Mouse (Mus musculus): ENCODE data around the gene Tcte2.
A peak's percentile ranks its signal among the peaks of the same experiment; 100 is the strongest.

Gene Tcte2

DNA sequence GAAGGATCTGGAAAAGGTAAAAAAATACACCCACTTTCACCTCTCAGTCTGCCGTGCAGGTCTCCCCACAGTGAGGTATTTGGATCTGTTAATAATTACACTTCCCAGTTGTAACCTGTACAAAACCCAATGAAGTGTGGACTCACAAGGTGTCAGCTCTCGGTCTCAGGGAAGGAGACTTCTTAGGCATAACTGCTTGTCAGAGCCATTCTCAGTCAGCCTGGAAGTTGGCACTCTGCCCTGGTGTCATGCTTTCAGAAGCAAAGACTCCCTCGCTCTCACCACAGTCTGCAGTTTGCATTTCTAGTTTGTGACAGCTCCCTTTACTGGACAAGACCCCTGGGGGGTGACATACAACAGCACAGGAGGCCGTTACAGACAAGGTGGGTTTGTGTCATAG is 16.8 kb downstream of the Tcte2 start:
- DNase-seq, result peak; percentile 93

DNA sequence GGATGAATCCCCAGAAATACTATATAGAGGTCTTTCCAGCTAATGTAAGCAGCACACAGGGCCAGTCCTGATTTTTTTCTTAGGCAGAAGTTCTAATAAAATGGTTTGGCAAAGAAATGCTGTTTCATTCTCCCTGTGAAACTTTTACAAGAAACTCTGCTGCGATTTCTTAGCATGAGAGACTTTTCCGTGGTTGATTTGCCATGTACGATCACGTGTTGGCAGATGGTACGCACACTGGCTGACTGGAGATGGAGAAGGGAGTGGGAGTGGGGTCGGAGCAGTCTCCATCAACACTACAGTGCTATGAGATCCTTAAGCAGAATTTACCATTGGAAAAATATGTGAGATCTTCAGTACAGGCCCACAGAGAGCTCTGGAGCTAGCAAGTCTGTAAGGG is 17.4 kb downstream of the Tcte2 start:
- no peak for DNase-seq

DNA sequence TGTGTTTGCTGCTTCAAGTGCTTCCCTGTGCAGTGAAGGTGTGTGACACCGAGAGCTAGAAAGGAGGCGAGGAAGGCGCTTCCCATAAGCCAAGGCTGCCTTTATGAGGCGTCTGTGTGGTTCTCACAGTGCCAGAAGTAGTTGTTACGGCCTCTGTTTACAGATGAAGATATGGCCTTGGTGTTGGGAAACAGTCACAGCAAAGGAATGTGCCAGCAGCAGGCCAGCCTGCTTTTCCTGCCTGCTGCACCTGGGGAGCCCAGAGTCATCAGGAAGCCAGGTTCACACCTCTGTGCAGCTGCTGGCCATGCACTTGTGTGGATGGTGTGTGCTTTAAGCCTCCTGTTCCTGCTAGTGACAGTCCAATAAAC is 17.9 kb downstream of the Tcte2 start:
- DNase-seq, result peak; percentile 55

DNA sequence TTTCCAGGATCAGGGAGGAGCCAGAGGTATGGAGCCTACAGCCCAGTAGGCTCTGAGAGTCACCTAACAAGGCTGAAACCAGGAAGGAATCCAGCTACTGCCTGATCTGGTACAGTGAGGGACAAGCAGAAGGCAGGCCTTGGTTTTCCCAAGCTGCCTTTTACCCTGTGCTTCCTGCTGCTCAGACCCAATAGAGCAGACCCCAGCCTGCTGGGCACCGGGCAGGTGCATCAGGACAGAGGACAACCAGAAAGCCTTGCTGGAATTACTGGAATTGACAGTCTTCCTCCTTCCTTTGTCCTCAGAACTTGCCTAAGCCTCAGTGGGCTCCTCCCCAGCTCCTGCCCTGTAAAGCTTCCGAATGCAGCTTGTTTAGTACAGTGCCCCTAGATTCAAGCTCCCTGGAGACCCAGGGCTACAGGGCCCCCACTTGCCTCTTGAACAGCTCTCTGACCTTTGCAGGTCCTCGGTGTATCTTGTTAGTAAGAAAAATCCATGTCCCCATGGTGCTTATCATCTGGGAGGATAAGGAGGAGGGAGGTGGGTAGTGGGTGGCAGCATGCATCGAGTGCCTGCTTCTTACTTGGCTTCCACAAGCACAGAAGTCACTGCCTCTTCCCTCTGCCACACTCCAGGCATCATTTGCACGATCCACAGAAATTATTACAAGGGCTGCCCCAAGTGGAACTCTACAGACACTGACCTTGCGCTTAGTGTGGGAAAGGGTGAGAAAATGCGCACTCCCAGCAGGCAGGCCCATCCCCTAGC is 18.5 kb downstream of the Tcte2 start:
- no peak for DNase-seq

DNA sequence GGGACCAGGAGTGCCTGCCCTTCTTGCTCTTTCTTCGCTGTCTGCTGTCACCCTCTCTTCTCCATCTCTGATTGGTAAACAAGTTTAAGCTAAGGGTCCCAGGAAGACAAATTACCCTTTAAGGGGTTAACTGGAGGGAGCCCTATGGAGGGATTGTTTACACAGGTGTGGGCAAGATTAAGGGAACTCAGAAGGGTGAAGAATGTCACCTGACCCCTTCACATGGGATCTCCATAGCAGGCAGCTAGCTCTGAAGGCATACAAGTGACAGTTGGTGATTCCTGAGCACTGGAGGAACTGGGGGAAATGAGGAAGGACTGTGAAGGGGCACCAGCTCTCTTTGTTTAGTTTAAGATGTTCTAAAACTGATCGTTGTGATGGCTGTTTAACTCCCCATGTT is 19.3 kb downstream of the Tcte2 start:
- DNase-seq, result no peak

DNA sequence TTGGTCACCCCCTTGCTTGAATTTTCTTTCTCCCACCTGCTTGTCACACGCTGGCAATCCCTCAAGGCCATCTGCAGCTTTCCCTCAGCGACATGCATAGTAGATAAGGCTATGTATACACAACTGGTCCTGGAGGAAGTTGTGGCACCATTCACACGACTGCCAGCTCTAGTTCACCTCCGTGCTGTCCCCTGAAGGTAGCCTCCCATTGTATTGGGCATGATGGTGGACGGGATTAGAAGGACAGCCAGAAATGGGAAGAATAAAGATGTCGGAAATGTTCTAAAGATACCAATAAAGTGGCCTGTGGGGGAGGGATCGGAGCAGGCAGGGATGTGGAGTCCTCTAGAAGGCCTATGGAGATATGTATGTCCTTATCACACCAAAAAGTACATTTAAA is 20.0 kb downstream of the Tcte2 start:
- DNase-seq, result no peak

DNA sequence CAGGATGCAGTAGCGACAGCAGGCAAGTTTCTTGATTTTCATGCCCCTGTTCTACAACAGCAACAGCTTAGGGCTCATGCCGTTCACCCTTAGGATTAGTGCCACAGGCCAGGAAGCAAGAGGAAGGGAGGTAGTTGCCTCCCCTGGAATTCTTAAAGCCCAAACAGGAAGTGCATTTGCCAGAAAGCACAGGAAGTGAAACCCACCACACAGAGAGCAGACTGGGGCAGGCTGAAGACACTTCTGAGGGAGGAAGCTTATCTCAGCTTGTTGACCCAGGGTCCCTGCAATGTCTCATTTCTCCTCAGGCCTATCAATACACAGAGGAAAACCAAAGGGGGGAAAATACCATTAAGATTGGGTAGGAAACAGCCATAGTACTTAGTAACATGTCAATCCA is 20.8 kb downstream of the Tcte2 start:
- DNase-seq, result no peak

DNA sequence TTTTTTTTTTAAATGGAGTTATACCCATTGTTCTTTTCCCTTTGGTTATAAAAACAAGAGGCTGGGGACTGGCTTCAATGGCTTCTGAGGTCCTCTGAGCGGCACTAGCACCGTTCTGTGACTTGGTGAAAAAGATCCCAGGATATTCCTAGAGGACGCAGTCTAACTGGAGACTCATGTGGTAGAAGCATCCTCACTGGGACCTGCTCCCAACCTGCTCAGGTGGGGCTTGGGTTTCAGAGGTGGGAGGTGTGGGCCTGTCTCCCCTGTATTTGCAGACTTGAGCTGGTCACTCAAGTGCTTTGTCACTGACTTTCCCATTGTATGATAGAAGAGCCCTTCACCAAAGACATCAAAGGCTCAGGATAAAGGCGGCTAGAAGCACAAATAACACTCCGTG is 21.6 kb downstream of the Tcte2 start:
- no peak for DNase-seq

DNA sequence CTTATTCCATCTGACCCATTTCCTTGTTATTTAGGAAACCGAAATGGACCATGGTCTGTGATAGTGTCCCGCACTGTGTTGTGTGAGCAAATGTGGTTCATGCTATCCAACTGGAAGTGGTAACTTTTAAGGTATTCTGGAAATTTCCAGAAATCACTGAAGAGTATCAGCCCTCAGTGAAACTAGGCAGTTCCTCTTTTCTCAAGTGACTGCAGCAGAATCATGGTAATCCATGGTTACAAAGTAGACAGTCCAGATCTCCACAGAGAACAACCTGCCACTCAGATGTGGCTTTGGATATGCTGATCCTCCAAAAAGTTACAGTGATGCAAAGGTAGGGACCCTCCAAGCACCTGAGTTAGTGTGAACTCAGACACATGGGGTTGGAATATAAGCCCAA is 22.7 kb downstream of the Tcte2 start:
- no peak for DNase-seq

DNA sequence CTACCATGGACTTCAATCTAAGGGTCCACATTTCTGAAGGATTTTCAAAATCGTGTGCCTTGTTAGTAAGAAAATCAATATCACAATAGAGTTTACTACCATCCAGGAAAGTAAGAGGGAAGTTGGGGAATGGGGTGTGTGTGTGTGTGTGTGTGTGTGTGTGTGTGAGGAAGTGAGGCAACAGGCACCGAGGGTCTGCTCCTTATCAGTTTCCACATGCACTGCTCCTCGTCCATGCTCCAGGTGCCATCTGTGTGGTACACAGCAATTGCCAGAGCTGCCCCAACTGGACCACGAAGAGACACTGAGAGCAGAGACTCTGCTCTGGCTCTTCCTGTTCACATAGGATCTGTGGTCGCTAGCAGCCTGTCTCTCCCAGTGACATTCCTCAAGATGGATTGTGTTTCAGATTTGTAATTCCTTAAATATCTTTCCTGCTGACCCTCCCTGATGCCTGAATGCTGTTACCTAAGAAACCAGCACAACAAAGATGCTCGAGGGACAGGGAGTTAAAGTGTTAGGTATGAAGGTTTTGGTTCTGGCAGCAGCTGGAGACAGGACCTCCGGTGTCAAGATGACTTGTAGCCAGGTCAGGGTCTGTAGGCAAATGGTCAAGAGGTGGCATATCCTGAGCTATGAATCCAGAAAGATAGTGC is 23.4 kb downstream of the Tcte2 start:
- no peak for DNase-seq

DNA sequence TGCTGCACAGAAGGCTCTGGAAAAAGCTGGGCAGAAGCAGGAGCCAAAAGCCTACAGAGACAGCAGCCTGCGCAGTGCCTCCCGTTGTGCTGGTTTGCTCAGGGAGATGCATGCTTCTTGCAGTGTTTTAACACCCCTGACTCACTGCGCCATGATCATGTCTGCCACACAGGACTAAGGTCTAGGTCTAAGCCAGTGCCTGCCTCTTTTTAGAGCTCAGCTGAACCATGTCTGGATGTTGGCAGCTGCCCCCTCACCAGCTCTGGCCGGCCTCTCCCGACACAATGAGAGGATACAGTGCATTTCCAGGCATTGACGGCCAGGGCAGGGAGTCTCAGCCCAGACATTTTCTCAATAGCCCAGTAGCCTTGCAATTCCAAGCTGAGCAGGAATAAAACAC is 24.3 kb downstream of the Tcte2 start:
- DNase-seq, result peak; percentile 33

DNA sequence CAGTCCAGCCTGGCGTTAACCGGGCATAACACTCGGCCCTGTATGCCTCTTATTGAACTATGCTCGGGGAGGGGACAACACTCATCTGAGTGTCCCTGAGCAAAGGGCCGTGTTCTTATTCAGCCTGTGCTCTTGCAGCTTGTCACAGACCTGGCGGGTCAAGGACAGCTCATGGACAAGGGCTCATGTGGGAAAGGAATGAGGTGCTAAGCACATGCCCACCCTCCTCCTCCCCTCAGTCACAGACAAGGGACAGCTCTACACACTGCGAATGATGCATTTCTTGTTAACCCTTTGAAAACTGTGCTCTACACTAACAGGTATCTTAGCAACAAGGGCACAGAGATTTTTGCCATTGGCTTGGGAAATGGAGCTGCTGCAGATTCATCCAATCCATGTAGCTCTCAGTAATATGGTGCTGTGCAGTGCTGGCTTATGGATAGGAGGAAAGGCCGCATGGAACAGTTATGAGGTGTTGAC is 25.8 kb downstream of the Tcte2 start:
- peak; percentile 24 for DNase-seq

DNA sequence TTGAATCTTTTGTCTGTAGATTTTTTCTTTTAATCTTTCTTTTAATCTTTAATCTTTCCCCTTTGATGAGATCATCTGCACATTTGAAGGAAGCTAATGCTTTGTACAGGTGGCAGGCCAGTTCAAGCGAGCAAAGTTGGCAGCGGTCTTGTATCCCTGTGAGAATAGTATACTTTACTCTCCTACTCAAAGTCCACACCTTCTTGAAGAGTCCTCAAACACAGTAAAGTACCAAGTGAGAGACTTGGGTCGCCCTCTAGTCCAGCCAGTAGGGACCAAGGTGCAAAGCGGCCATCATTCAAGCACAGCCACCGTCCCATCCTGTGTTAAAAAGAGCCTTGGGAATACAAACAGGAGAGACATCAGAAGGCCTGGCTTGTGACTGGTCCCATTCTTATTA is 26.6 kb downstream of the Tcte2 start:
- peak; percentile 46 for DNase-seq

DNA sequence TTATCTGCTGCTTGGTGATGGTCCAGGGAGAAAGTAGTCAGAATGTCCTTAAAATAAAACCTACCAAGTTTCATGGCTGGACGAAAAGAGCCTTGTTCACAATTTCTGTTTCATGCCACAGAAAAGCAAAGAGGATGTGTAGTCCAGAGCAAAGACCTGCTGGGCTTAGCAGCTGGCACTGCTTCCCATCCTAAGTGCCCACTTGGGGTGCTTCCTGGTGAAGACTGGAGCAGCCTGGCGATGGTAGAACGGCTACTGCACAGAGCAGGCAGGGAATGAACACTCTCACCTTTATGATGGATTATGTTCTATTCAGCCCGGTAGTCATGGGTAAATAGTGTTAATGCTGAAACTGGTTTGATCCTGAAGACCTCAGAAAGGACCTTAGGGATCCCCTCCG is 27.7 kb downstream of the Tcte2 start:
- DNase-seq, result no peak

DNA sequence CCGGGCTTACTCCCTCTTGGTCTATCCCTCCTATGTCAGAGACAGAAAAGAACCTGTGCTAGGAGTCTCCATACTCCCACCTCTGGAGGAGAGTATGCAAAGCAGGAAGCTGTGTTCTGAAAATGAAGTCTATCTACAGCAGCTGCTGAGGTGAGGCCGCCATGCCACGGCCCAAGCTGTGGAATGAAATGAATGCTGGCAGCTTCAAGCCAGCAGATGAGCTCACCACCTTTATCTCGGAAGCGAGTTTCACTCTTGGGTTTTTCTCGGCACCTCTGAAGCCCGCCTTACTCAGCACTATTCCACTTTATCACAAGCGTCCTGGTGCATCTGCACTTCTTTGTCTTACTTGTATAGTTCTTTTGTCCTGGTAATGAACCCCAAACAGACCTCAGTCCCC is 28.9 kb downstream of the Tcte2 start:
- peak; percentile 21 for DNase-seq

DNA sequence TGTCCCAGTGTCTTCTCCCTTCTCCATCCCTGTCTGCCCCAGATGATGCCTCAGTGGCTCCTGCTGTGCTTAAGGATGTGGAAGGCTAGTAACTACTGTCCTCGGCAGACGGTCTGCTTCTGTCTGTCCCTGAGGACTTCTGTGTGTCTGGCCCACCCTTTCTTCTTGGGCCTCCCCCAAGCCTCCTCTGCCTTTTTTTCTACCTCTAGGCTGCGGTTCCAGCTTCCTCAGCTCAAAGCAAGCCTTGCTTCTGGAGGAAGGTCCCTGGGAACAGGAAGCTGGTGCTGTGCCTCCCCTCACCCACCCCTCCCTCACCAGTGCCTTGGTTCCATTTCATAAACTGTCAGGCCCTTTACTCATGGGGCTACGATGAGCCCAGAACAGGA is 29.9 kb downstream of the Tcte2 start:
- DNase-seq, result peak; percentile 10

DNA sequence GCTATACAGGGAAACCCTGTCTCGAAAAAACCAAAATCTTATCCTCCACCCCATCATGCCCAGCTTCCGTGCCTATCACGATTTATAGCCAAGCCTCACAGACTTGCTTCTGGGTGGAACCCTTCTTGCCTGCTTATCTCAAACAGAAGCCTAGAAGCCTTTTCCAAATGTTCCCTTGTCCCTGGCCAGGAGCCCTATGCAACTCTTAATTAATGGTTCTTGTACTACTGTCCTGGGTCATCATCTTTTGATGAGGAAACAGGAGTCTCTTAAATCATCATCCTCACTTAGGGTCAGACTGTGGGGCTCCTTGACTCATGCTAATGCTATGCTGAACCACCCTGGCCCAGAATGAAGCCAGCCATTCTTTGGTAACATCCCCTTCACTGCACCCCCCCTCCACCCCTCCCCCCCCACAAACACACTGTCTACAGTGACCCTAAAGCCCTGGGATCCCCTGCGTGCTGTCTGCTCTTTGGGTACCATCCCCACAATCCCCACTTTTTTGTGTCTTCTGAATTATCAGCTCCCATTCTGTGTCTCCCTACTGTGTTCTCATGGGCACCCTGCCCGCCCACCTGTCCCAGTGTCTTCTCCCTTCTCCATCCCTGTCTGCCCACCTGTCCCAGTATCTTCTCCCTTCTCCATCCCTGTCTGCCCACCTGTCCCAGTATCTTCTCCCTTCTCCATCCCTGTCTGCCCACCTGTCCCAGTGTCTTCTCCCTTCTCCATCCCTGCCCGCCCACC is 30.5 kb downstream of the Tcte2 start:
- DNase-seq, result no peak

DNA sequence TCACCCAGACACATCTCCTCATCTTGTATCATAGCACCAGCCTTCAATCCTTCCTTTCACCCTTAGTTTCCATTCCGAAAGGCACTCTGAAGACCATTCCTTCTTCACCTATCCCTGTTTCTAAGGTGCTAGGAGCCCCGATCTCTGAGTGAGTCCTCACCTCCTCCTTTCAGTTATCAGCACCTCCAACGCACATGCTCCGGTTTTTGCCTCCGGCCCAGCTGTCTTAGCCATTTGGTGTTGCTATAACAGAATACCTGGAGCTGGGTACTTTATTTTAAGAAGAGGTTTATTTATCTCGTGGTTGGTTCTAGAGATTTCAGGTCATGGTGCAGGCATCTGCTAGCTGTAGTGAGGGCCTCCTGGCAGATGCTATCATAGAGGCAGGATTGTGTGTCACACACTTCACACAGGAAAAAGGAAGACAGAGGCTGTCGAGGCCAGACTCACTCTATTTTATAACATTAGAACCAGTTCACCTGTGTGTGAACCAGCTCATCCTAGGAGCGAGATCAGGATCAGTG is 34.7 kb downstream of the Tcte2 start:
- DNase-seq, result no peak

DNA sequence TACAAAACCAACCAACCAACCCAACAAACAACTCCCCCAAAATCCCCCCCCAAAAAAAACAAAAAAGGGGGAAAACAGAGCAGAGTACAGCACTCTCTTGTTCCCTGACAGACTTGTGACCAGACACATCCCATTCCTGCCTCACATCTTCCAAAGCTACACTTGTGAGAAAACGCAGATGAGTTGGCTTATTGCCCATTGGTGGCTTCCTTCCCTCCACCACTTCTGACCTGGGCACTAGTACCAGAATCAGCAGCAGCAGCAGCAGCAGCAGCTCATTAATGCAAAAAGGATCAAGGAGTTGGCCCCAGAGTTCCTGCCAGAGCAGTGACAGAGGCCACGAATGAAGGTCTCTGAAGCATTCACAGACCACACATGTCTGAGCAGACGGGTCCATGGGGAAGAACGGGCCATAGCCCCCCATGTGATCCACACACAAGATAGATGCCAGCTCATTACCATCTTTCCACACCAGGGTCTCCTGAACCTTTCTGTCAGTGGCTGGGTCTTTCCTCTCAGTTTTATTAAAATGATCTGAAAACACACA is 36.5 kb downstream of the Tcte2 start:
- DNase-seq, result no peak

DNA sequence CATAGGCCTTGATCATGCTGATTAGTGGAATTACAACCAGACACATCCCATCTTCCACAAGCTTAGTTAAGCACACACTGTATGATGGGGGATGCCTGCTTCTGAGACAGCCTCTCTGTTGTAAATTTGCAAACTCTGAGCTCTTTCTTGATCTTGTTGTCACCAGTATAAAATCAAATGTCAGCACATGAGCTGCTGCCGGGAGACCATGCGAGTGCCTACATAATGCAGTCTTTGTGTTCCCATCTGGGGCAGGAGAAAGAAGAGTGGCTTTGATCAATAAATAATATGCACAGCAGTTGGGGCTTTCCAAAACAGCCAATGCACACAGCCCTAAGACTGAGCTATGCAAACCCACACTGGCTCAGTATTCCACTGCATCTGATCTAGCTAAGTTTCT is 39.2 kb downstream of the Tcte2 start:
- no peak for DNase-seq

DNA sequence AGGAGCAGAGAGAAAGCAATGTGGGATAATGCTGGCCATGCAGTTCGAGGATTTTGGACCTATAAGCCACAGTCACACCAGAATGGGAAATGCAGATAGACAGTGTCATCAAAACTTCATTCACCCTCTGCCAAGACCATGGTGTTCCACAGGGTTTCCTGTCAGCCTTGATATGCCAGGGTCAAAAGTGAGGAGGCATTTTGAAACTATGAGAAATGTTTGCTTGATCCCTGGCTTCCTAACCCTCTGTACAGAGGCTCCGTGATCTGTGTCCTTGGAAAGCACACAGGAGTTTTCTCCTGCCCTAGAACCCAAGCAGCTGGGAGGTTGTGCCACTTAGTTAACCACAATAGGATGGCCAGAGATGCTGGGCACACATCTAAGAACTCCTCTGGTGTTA is 40.3 kb downstream of the Tcte2 start:
- DNase-seq, result no peak

DNA sequence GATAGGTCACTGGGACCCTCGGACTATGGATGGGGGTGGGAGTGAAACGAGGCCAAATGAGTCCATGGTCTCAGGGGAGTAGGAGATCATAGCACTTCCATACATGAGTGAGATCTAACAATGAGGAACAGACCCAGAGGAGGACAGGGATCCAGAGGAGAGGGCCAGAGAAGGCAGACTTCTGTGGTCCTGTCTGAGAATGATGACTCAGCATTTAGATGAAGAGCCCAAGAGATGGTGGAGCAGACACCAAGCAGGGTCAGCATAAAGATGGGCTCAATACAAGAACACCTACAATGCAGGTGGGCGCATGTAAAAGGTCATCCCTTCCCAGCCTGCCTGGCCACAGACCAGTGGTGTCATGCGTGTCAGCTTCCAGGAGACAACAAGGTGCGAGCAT is 41.4 kb downstream of the Tcte2 start:
- no peak for DNase-seq

DNA sequence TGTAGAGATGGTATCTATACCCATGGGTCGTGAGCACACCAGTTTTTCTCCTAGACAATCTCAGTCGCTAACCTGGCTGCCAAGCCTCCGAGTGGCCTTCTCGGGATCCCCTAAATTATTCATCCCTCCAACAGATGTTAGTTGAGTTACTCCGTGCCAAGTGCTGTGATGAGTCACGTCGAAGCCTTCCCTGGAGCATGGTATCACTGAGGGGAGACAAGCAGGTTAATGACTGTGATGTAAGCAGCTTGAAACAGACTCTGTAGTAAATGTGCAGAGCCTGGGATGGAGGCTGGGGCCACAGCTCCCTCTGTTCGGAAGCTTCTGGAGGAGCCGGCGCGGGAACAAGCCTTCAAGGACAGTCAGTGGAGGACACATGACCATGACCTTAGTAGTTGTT is 44.2 kb downstream of the Tcte2 start:
- DNase-seq, result no peak

DNA sequence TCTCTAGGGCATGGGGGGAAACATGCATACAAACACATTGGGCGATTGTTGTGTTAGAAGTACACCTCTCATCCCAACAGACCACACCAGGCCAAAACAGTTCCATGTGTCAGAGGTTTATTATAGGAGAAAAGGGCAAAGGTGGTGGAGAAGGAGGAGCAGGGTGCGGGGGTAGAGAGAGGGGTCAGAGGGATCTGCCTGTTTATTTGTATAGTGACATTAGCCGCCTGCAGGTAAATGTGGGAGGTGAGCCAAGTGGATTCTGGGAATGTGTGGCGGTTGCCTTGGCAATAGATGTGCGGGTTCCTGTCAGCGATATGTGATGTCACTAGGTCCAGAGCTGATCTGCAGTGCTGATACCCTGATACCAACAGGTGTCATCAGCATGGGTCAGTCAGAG is 45.3 kb downstream of the Tcte2 start:
- DNase-seq, result no peak

All from kidney, postnatal 10 days (tissue).